Mouse (Mus musculus): ENCODE measurements around the gene Hoxb7. TPM values are rescaled to one million over a fixed set of nuclear protein-coding genes. Genes with fewer than 3 reads are reported as not detected.
A peak's percentile ranks its signal among the peaks of the same experiment; 100 is the strongest.

Hoxb7 gene
- polyA plus RNA-seq, 1 experiment from 2014 or later: 3.5 TPM

- ATAC-seq (ENCODE audit: insufficient read depth): no peak
- peak overlapping the region; percentile 72 for H3K4me3 ChIP-seq (ENCODE audit: low read depth, low read length)
Measured at GRCm38 (mm10) chr11:96328605-96329004, 42.2 kb downstream of the Hoxb7 start.

GRCm38 (mm10) chr11:96332105-96332504 lies 45.7 kb downstream of the Hoxb7 start:
- Histone ChIP-seq H3K9ac (peak overlapping the region; percentile 97), H3K27me3 (ENCODE audit: insufficient read depth, low read length) (peaks cover 25% of the 10 kb centered on the region), H3K4me1 (ENCODE audit: insufficient read depth) (peaks cover 21% of the 10 kb centered on the region), H3K4me3 (ENCODE audit: low read depth, low read length) (peak overlapping the region; percentile 64), H3K4me2 (peak overlapping the region; percentile 84), H3K27ac (ENCODE audit: low read depth) (peak overlapping the region; percentile 100), H3K9me3 (ENCODE audit: low read depth, low read length) (no peaks in the 10 kb centered on the region), H3K36me3 (ENCODE audit: insufficient read depth) (peaks cover 42% of the 10 kb centered on the region)
- no peak for TF ChIP-seq CTCF (IDR thresholded peaks at IDR 0.05; ENCODE audit: low read depth)
- WGBS: 4% methylated on average over 8 of the region's 8 CpGs
- DNase-seq (peak; percentile 78), ATAC-seq (ENCODE audit: insufficient read depth) (0 out of 2 replicates have a peak, but pooled peaks have one; percentile 21)

More at GRCm38 (mm10) chr11:96328605-96329004, 42.2 kb downstream of the Hoxb7 start:
- TF ChIP-seq CTCF (IDR thresholded peaks at IDR 0.05; ENCODE audit: low read depth): no peak
- Histone ChIP-seq H3K27me3 (ENCODE audit: insufficient read depth, low read length) (peaks cover 17% of the 10 kb centered on the region; the same call in 1 of the 2 replicates), H3K9ac (peak overlapping the region; percentile 99), H3K4me1 (ENCODE audit: insufficient read depth) (peaks cover 12% of the 10 kb centered on the region), H3K4me2 (peak overlapping the region; percentile 84), H3K27ac (ENCODE audit: low read depth) (peak overlapping the region; percentile 100), H3K36me3 (ENCODE audit: insufficient read depth) (peaks cover 22% of the 10 kb centered on the region), H3K9me3 (ENCODE audit: low read depth, low read length) (no peaks in the 10 kb centered on the region)
- WGBS: 8% methylated on average over 8 of the region's 8 CpGs
- DNase-seq: peak; percentile 77

GRCm38 (mm10) chr11:96332618-96333032 lies 46.2 kb downstream of the Hoxb7 start:
- H3K9ac ChIP-seq: peak overlapping the region; percentile 97
- peak; percentile 79 for DNase-seq
- peaks cover 21% of the 10 kb centered on the region for H3K4me1 ChIP-seq (ENCODE audit: insufficient read depth)
- peak overlapping the region; percentile 100 for H3K27ac ChIP-seq (ENCODE audit: low read depth)
- no peak for TF ChIP-seq CTCF (IDR thresholded peaks at IDR 0.05; ENCODE audit: low read depth)
- H3K4me3 ChIP-seq (ENCODE audit: low read depth, low read length): peak overlapping the region; percentile 64
- peaks cover 47% of the 10 kb centered on the region for H3K36me3 ChIP-seq (ENCODE audit: insufficient read depth)
- whole genome bisulfite sequencing: under 1% methylated on average over 35 of the region's 35 CpGs
- H3K27me3 ChIP-seq (ENCODE audit: insufficient read depth, low read length): peaks cover 25% of the 10 kb centered on the region
- H3K9me3 ChIP-seq (ENCODE audit: low read depth, low read length): no peaks in the 10 kb centered on the region
- peak overlapping the region; percentile 84 for H3K4me2 ChIP-seq
- ATAC-seq (ENCODE audit: insufficient read depth): peak; percentile 65

GRCm38 (mm10) chr11:96333241-96334001 lies 47.0 kb downstream of the Hoxb7 start:
- ATAC-seq (ENCODE audit: insufficient read depth) (no peak), DNase-seq (peak; percentile 65)
- peaks cover 22% of the 10 kb centered on the region for H3K4me1 ChIP-seq (ENCODE audit: insufficient read depth)
- H3K9me3 ChIP-seq (ENCODE audit: low read depth, low read length): no peaks in the 10 kb centered on the region
- TF ChIP-seq CTCF (IDR thresholded peaks at IDR 0.05; ENCODE audit: low read depth): no peak
- 8% methylated on average over 17 of the region's 17 CpGs for WGBS
- H3K27me3 ChIP-seq (ENCODE audit: insufficient read depth, low read length): peaks cover 28% of the 10 kb centered on the region
- peaks cover 53% of the 10 kb centered on the region for H3K36me3 ChIP-seq (ENCODE audit: insufficient read depth)
- H3K4me2 ChIP-seq: peak overlapping the region; percentile 84
- H3K27ac ChIP-seq (ENCODE audit: low read depth): peak overlapping the region; percentile 100
- H3K9ac ChIP-seq: peak overlapping the region; percentile 97
- H3K4me3 ChIP-seq (ENCODE audit: low read depth, low read length): peak overlapping the region; percentile 64

- H3K9me3 ChIP-seq (ENCODE audit: low read depth, low read length): no peaks in the 10 kb centered on the region
- H3K27ac ChIP-seq (ENCODE audit: low read depth): peak overlapping the region; percentile 100
- H3K36me3 ChIP-seq (ENCODE audit: insufficient read depth): peaks cover 59% of the 10 kb centered on the region
- 8% methylated on average over 2 of the region's 2 CpGs for WGBS
- TF ChIP-seq CTCF (IDR thresholded peaks at IDR 0.05; ENCODE audit: low read depth): no peak
- H3K4me1 ChIP-seq (ENCODE audit: insufficient read depth): peaks cover 28% of the 10 kb centered on the region
- H3K9ac ChIP-seq: peak overlapping the region; percentile 97
- H3K4me2 ChIP-seq: peak overlapping the region; percentile 84
- DNase-seq: no peak
- H3K4me3 ChIP-seq (ENCODE audit: low read depth, low read length): peak overlapping the region; percentile 64
- no peak for ATAC-seq (ENCODE audit: insufficient read depth)
- peaks cover 31% of the 10 kb centered on the region for H3K27me3 ChIP-seq (ENCODE audit: insufficient read depth, low read length)
Measured at GRCm38 (mm10) chr11:96334002-96334364, 47.6 kb downstream of the Hoxb7 start.

GRCm38 (mm10) chr11:96334998-96335397 lies 48.6 kb downstream of the Hoxb7 start:
- ATAC-seq (ENCODE audit: insufficient read depth) (no peak), DNase-seq (no peak)
- Histone ChIP-seq H3K36me3 (ENCODE audit: insufficient read depth) (peaks cover 57% of the 10 kb centered on the region), H3K4me3 (ENCODE audit: low read depth, low read length) (peak overlapping the region; percentile 64), H3K9ac (peak overlapping the region; percentile 97), H3K9me3 (ENCODE audit: low read depth, low read length) (no peaks in the 10 kb centered on the region), H3K4me1 (ENCODE audit: insufficient read depth) (peaks cover 28% of the 10 kb centered on the region), H3K27ac (ENCODE audit: low read depth) (peak overlapping the region; percentile 100), H3K4me2 (peak overlapping the region; percentile 84), H3K27me3 (ENCODE audit: insufficient read depth, low read length) (peaks cover 37% of the 10 kb centered on the region)
- TF ChIP-seq CTCF (IDR thresholded peaks at IDR 0.05; ENCODE audit: low read depth): no peak
- WGBS: 25% methylated on average over 3 of the region's 3 CpGs

- Histone ChIP-seq H3K4me1 (ENCODE audit: insufficient read depth) (peaks cover 25% of the 10 kb centered on the region), H3K27ac (ENCODE audit: low read depth) (peak overlapping the region; percentile 100), H3K27me3 (ENCODE audit: insufficient read depth, low read length) (peaks cover 38% of the 10 kb centered on the region), H3K9ac (peak overlapping the region; percentile 97), H3K36me3 (ENCODE audit: insufficient read depth) (peaks cover 48% of the 10 kb centered on the region), H3K4me3 (ENCODE audit: low read depth, low read length) (peak overlapping the region; percentile 64), H3K4me2 (peak overlapping the region; percentile 84), H3K9me3 (ENCODE audit: low read depth, low read length) (no peaks in the 10 kb centered on the region)
- ATAC-seq (ENCODE audit: insufficient read depth) (no peak), DNase-seq (no peak)
- 18% methylated on average over 2 of the region's 2 CpGs for WGBS
- TF ChIP-seq CTCF (IDR thresholded peaks at IDR 0.05; ENCODE audit: low read depth): no peak
Measured at GRCm38 (mm10) chr11:96336597-96336996, 50.2 kb downstream of the Hoxb7 start.

Measured in lung, embryonic 14.5 days (tissue).